Mouse (Mus musculus) kidney, adult 2 months (tissue): ENCODE data around the gene Itch.

Source experiments
- CTCF ChIP-seq: fragments of 200-500 bp; conservative IDR thresholded peaks from 2 replicates; pipeline ENCODE4 v1.5.1; 2011; ENCODE audit warnings: low read depth, mild to moderate bottlenecking, control low read depth, low read length, moderate library complexity, mixed read lengths; ENCODE audit not compliant: insufficient read depth, insufficient read length
- POLR2A ChIP-seq: fragments of 200-500 bp; IDR thresholded peaks from one replicate; pipeline ENCODE4 v1.6.1; 2011; ENCODE audit warnings: low read depth, low read length, control low read depth

- TF ChIP-seq POLR2A = no peak
- no peak for TF ChIP-seq CTCF
These were observed 89.8 kb downstream of the Itch start for GRCm38 (mm10) chr2:155223145-155223544.
